Mouse (Mus musculus) naive thymus-derived CD4-positive, alpha-beta T cell, adult 2 months (primary cell): ENCODE results near the gene Dvl2.

Experiments
- DNase-seq: peaks from one replicate; pipeline ENCODE4 v3.0.0-alpha.2; 2011; ENCODE audit warnings: low read depth

The Dvl2 gene

GRCm38 (mm10) chr11:69981141-69981762 lies 19.1 kb upstream of the Dvl2 start, which contains the start of gene Ctdnep1:
Gene Ctdnep1, plus strand, starts transcription at chr11:69981156.
- no peak for DNase-seq

GRCm38 (mm10) chr11:69982225-69982624 lies 18.2 kb upstream of the Dvl2 start, which contains the start of gene Elp5:
Gene Elp5, minus strand, starts transcription at chr11:69982517.
- no peak for DNase-seq

GRCm38 (mm10) chr11:69982877-69983276 lies 17.5 kb upstream of the Dvl2 start:
- no peak for DNase-seq

- DNase-seq = no peak
Observed at GRCm38 (mm10) chr11:69983377-69983776, 17.0 kb upstream of the Dvl2 start.

GRCm38 (mm10) chr11:69984431-69984830 lies 16.0 kb upstream of the Dvl2 start:
- no peak for DNase-seq

GRCm38 (mm10) chr11:69989949-69990348 lies 10.4 kb upstream of the Dvl2 start:
- DNase-seq = no peak

GRCm38 (mm10) chr11:69990850-69991691 lies 9.3 kb upstream of the Dvl2 start, which contains the start of gene Gabarap:
Gene Gabarap, plus strand, starts transcription at chr11:69991143.
- DNase-seq = peak; percentile 98

GRCm38 (mm10) chr11:69991711-69992110 lies 8.7 kb upstream of the Dvl2 start:
- DNase-seq = no peak

- no peak for DNase-seq
Observed at GRCm38 (mm10) chr11:69992396-69992795, 8.0 kb upstream of the Dvl2 start.

GRCm38 (mm10) chr11:69992932-69993331 lies 7.5 kb upstream of the Dvl2 start:
- no peak for DNase-seq

GRCm38 (mm10) chr11:69994401-69995090 lies 5.8 kb upstream of the Dvl2 start:
- no peak for DNase-seq

GRCm38 (mm10) chr11:69995391-69995960 lies 4.9 kb upstream of the Dvl2 start, which contains the start of gene Phf23:
Gene Phf23, plus strand, starts transcription at chr11:69995777.
- DNase-seq = peak; percentile 98

- DNase-seq = peak; percentile 76
Observed at GRCm38 (mm10) chr11:69996161-69997061, 4.0 kb upstream of the Dvl2 start.

GRCm38 (mm10) chr11:69997070-69997509 lies 3.3 kb upstream of the Dvl2 start:
- peak; percentile 86 for DNase-seq

GRCm38 (mm10) chr11:69998567-69999491 lies 1.6 kb upstream of the Dvl2 start:
- peak; percentile 39 for DNase-seq

GRCm38 (mm10) chr11:69999666-70000065 lies 729 bp upstream of the Dvl2 start:
- no peak for DNase-seq

GRCm38 (mm10) chr11:70001159-70001558 lies 764 bp downstream of the Dvl2 start:
- DNase-seq = no peak

- DNase-seq = peak; percentile 82
Observed at GRCm38 (mm10) chr11:70001865-70002264, 1.5 kb downstream of the Dvl2 start.

GRCm38 (mm10) chr11:70002471-70002870 lies 2.1 kb downstream of the Dvl2 start:
- no peak for DNase-seq

- DNase-seq = peak; percentile 77
Observed at GRCm38 (mm10) chr11:70005521-70005920, 5.1 kb downstream of the Dvl2 start.
